Mouse (Mus musculus): ENCODE results near the gene Gpr158. TPM values are rescaled to one million over a fixed set of nuclear protein-coding genes. Genes with fewer than 3 reads are reported as not detected.

Gpr158 gene
- polyA plus RNA-seq, 1 experiment = not detected

DNA sequence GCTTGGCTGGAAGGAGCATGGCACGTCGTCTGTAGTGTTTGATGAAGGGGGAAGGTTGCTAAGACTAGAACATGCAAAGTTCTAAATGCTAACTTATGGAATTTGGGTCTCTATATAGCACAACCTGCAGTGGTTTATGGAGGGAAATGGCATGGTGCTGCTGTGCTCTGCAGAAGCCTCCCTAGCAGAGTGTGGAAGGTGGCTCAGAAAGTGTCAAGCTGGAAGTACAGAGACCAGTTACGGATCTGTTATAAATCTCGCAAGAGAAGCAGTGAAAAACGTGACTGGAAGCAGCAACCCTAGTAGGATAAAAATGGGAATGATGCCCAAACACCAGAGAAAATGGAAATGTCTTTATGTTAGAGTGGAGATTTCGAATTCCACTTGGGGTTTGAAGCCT, 251.8 kb downstream of the Gpr158 start:
- H3K79me3 ChIP-seq (ENCODE audit: low read depth) = no peaks in the 10 kb centered on the region
- H3ac ChIP-seq (ENCODE audit: control insufficient read depth, insufficient read length, low read depth) = no peak overlapping the region
- TF ChIP-seq CEBPB (IDR thresholded peaks at IDR 0.05; ENCODE audit: low read depth) = no peak
- TF ChIP-seq MYOD1 (IDR thresholded peaks at IDR 0.05; ENCODE audit: control insufficient read depth, insufficient read length, low read depth) = no peak
- no peak for TF ChIP-seq FOSL1 (IDR thresholded peaks at IDR 0.05; ENCODE audit: insufficient read depth, low read length, poor library complexity, severe bottlenecking)
- TF ChIP-seq MYOG (IDR thresholded peaks at IDR 0.05; ENCODE audit: control insufficient read depth, extremely low read depth, insufficient read length) = no peak
- no peak for TF ChIP-seq MAX (IDR thresholded peaks at IDR 0.05)
- no peak for TF ChIP-seq USF1 (IDR thresholded peaks at IDR 0.05; ENCODE audit: low read depth)
- no peak for TF ChIP-seq CTCF (IDR thresholded peaks at IDR 0.05; ENCODE audit: control insufficient read depth, insufficient read depth, insufficient read length)
- H3K4me3 ChIP-seq (ENCODE audit: insufficient read depth, poor library complexity, severe bottlenecking) = no peak overlapping the region
- H3K27me3 ChIP-seq (ENCODE audit: control insufficient read depth, insufficient read depth, insufficient read length) = no peaks in the 10 kb centered on the region
- no peaks in the 10 kb centered on the region for H3K36me3 ChIP-seq (ENCODE audit: control insufficient read depth, insufficient read depth)
- no peaks in the 10 kb centered on the region for H3K79me2 ChIP-seq (ENCODE audit: control insufficient read depth, insufficient read depth)

DNA sequence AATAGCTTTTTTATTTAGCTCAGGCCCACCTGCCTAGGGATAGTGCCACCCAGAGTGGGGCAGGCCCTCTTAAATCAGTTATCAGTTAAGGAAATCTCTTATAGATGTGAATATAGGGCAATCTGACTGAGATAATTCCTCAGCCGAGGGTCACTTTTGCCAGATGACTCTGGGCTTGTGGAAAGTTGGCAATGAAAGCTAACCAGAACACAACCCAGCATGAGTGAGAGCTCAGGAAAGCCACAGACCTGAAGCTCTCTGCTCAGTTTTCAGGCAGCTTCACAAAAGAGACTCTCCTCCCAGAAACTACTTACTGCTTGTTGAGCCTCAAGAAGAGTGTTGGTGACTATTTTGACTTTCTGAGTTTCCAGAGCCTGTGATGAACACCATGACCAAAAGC, 264.8 kb downstream of the Gpr158 start:
- Histone ChIP-seq H3ac (ENCODE audit: control insufficient read depth, insufficient read length, low read depth) (no peak overlapping the region), H3K79me2 (ENCODE audit: control insufficient read depth, insufficient read depth) (no peaks in the 10 kb centered on the region), H3K4me3 (ENCODE audit: insufficient read depth, poor library complexity, severe bottlenecking) (no peak overlapping the region), H3K79me3 (ENCODE audit: low read depth) (no peaks in the 10 kb centered on the region), H3K27me3 (ENCODE audit: control insufficient read depth, insufficient read depth, insufficient read length) (no peaks in the 10 kb centered on the region), H3K36me3 (ENCODE audit: control insufficient read depth, insufficient read depth) (no peaks in the 10 kb centered on the region)
- TF ChIP-seq MYOD1 (IDR thresholded peaks at IDR 0.05; ENCODE audit: control insufficient read depth, insufficient read length, low read depth) = no peak
- TF ChIP-seq MAX (IDR thresholded peaks at IDR 0.05) = no peak

DNA sequence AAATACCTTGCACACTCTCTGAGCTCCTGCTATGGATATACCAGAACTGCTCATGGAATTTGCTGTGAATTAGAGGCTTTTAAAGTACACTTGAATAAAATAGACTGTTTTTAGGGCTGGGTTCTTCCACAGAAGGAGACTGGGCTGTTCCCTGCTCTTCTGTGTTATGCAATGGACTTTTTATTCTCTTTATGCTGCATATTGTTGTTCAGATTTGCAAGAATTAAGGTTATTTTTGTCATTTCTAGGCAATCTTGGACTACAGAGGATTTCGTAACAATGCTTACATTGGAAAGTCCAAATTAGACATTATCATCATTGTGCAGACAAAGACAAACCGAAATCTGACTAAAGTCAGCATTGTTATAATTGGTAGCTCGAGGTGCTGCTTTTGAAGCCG, 298.4 kb downstream of the Gpr158 start:
- H3K36me3 ChIP-seq (ENCODE audit: control insufficient read depth, insufficient read depth) = no peaks in the 10 kb centered on the region
- H3K79me3 ChIP-seq (ENCODE audit: low read depth) = no peaks in the 10 kb centered on the region
- H3K79me2 ChIP-seq (ENCODE audit: control insufficient read depth, insufficient read depth) = no peaks in the 10 kb centered on the region
- no peak for TF ChIP-seq CEBPB (IDR thresholded peaks at IDR 0.05; ENCODE audit: low read depth)
- no peak for TF ChIP-seq MAX (IDR thresholded peaks at IDR 0.05)
- no peak for TF ChIP-seq MYOG (IDR thresholded peaks at IDR 0.05; ENCODE audit: control insufficient read depth, extremely low read depth, insufficient read length)
- no peak for TF ChIP-seq CTCF (IDR thresholded peaks at IDR 0.05; ENCODE audit: control insufficient read depth, insufficient read depth, insufficient read length)
- no peak for TF ChIP-seq MYOD1 (IDR thresholded peaks at IDR 0.05; ENCODE audit: control insufficient read depth, insufficient read length, low read depth)
- TF ChIP-seq USF1 (IDR thresholded peaks at IDR 0.05; ENCODE audit: low read depth) = no peak
- no peak for TF ChIP-seq FOSL1 (IDR thresholded peaks at IDR 0.05; ENCODE audit: insufficient read depth, low read length, poor library complexity, severe bottlenecking)
- no peaks in the 10 kb centered on the region for H3K27me3 ChIP-seq (ENCODE audit: control insufficient read depth, insufficient read depth, insufficient read length)
- no peak overlapping the region for H3K4me3 ChIP-seq (ENCODE audit: insufficient read depth, poor library complexity, severe bottlenecking)
- no peak overlapping the region for H3ac ChIP-seq (ENCODE audit: control insufficient read depth, insufficient read length, low read depth)

DNA sequence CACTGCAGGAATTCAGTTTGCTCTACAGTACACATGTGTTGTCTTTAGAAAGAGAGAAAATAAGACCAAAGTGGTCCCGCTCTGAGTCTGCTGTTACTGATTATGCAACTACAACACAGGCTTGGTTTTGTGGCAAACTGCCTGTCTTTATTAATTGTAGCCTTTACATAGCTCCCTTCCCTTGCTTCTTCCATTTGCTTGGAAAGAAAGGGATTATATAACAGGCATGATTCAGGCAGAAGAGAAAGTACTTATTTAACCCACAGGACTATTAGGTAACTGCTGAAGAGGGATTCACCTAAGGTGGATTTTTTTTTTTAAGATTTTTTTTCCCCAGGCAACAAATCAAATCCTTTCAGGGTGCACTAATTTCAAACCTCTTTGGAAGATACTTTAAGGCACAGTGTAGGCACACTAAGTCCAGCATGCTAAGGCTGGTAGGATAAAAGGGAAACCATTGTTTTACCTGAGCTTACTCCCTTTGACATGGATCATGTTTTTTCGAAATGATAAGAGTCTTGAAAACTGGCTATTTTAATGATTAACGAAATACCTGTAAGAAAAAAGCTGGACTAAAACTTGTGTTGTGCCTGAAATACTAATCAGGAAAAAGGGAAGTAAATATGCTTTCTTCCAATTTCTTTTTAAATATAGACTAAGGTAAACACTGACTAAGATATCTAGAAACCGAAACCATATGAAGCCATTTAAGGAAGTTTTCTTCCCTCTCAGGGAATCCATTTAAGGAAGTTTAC, 308.9 kb downstream of the Gpr158 start:
- Histone ChIP-seq H3K79me2 (ENCODE audit: control insufficient read depth, insufficient read depth) (no peaks in the 10 kb centered on the region), H3K36me3 (ENCODE audit: control insufficient read depth, insufficient read depth) (no peaks in the 10 kb centered on the region), H3K79me3 (ENCODE audit: low read depth) (no peaks in the 10 kb centered on the region), H3ac (ENCODE audit: control insufficient read depth, insufficient read length, low read depth) (no peak overlapping the region), H3K4me3 (ENCODE audit: insufficient read depth, poor library complexity, severe bottlenecking) (no peak overlapping the region), H3K27me3 (ENCODE audit: control insufficient read depth, insufficient read depth, insufficient read length) (no peaks in the 10 kb centered on the region)
- TF ChIP-seq MYOG (IDR thresholded peaks at IDR 0.05; ENCODE audit: control insufficient read depth, extremely low read depth, insufficient read length) (no peak), MYOD1 (IDR thresholded peaks at IDR 0.05; ENCODE audit: control insufficient read depth, insufficient read length, low read depth) (no peak), USF1 (IDR thresholded peaks at IDR 0.05; ENCODE audit: low read depth) (no peak), FOSL1 (IDR thresholded peaks at IDR 0.05; ENCODE audit: insufficient read depth, low read length, poor library complexity, severe bottlenecking) (no peak), CEBPB (IDR thresholded peaks at IDR 0.05; ENCODE audit: low read depth) (no peak), CTCF (IDR thresholded peaks at IDR 0.05; ENCODE audit: control insufficient read depth, insufficient read depth, insufficient read length) (no peak), MAX (IDR thresholded peaks at IDR 0.05) (no peak)

DNA sequence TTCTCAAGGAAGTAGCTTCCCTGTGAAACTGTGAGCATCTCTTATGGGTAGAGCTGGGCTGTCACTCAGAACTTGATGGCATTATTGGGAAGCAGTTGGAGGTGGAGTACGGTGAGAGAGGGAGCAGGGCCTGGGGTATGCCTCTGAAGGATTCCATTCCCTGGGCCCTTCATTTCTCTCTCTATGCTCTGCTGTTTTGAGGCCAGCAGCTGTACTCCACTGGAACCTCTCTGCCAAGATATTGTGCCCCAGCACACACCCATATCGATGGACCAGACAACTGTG, 309.4 kb downstream of the Gpr158 start:
- TF ChIP-seq MYOD1 (IDR thresholded peaks at IDR 0.05; ENCODE audit: control insufficient read depth, insufficient read length, low read depth) (no peak), FOSL1 (IDR thresholded peaks at IDR 0.05; ENCODE audit: insufficient read depth, low read length, poor library complexity, severe bottlenecking) (no peak), CTCF (IDR thresholded peaks at IDR 0.05; ENCODE audit: control insufficient read depth, insufficient read depth, insufficient read length) (no peak), MAX (IDR thresholded peaks at IDR 0.05) (no peak), MYOG (IDR thresholded peaks at IDR 0.05; ENCODE audit: control insufficient read depth, extremely low read depth, insufficient read length) (no peak), USF1 (IDR thresholded peaks at IDR 0.05; ENCODE audit: low read depth) (no peak), CEBPB (IDR thresholded peaks at IDR 0.05; ENCODE audit: low read depth) (no peak)
- Histone ChIP-seq H3K4me3 (ENCODE audit: insufficient read depth, poor library complexity, severe bottlenecking) (no peak overlapping the region), H3K36me3 (ENCODE audit: control insufficient read depth, insufficient read depth) (no peaks in the 10 kb centered on the region), H3K27me3 (ENCODE audit: control insufficient read depth, insufficient read depth, insufficient read length) (no peaks in the 10 kb centered on the region), H3K79me3 (ENCODE audit: low read depth) (no peaks in the 10 kb centered on the region), H3K79me2 (ENCODE audit: control insufficient read depth, insufficient read depth) (no peaks in the 10 kb centered on the region), H3ac (ENCODE audit: control insufficient read depth, insufficient read length, low read depth) (no peak overlapping the region)

DNA sequence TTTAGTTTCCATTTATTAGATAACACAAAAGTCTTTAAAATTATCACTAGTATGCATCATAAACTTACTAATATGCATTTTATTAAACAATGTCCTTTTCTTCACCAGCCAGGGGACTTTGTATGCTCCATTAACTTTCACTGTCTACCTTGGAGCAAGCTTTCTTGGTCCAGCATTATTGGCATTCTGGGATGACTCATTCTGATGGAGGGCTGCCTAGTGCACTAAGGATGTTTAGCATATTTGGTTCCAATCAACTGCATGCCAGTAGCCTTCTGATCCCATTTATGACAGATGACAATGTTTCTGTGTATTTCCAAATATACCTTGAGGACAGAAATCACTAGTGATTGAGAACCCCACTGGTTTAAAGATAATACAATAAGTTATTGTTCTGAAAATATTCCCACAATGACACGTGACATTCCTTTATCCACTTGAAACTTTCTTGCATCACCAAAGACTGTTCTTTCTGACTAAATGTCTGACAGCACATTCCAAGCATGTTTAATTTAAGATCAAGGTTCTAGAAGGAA, 313.5 kb downstream of the Gpr158 start:
- H3K27me3 ChIP-seq (ENCODE audit: control insufficient read depth, insufficient read depth, insufficient read length) = no peaks in the 10 kb centered on the region
- no peak overlapping the region for H3ac ChIP-seq (ENCODE audit: control insufficient read depth, insufficient read length, low read depth)
- no peaks in the 10 kb centered on the region for H3K36me3 ChIP-seq (ENCODE audit: control insufficient read depth, insufficient read depth)
- no peaks in the 10 kb centered on the region for H3K79me3 ChIP-seq (ENCODE audit: low read depth)
- H3K79me2 ChIP-seq (ENCODE audit: control insufficient read depth, insufficient read depth) = no peaks in the 10 kb centered on the region
- H3K4me3 ChIP-seq (ENCODE audit: insufficient read depth, poor library complexity, severe bottlenecking) = no peak overlapping the region
- TF ChIP-seq FOSL1 (IDR thresholded peaks at IDR 0.05; ENCODE audit: insufficient read depth, low read length, poor library complexity, severe bottlenecking) = no peak
- no peak for TF ChIP-seq MYOD1 (IDR thresholded peaks at IDR 0.05; ENCODE audit: control insufficient read depth, insufficient read length, low read depth)
- no peak for TF ChIP-seq USF1 (IDR thresholded peaks at IDR 0.05; ENCODE audit: low read depth)
